Mouse (Mus musculus) embryonic fibroblast, embryonic 13.5 days (primary cell): Measurements from ENCODE around the gene Nav2.

Experiments
- CTCF ChIP-seq: IDR thresholded peaks from 2 replicates; pipeline ENCODE4 v1.5.1; 2011; ENCODE audit warnings: mild to moderate bottlenecking, control low read depth, low read length, moderate library complexity, borderline replicate concordance; ENCODE audit not compliant: insufficient read depth
- POLR2A ChIP-seq: IDR thresholded peaks from 2 replicates; pipeline ENCODE4 v1.6.1; 2011; ENCODE audit warnings: low read depth, mild to moderate bottlenecking, control low read depth, low read length, moderate library complexity

GRCm38 (mm10) chr7:49529498-49529897 is 621.0 kb downstream of the Nav2 start:
- TF ChIP-seq CTCF (no peak), POLR2A (no peak)
